Mouse (Mus musculus): ENCODE results near the gene Vars2. TPM values are rescaled to one million over a fixed set of nuclear protein-coding genes. Genes with fewer than 3 reads are reported as not detected.

Gene Vars2
- total and polyA plus RNA-seq, 2 experiments from 2014 or later: 12.6 to 46.8 TPM

GRCm38 (mm10) chr17:35705836-35706235 lies 38.4 kb upstream of the Vars2 start:
- Histone ChIP-seq H3K4me2 (ENCODE audit: low read depth, low read length) (no peak overlapping the region), H3K4me3 (ENCODE audit: low read length) (no peak overlapping the region), H3K9me3 (ENCODE audit: low read length) (no peaks in the 10 kb centered on the region), H3K36me3 (ENCODE audit: insufficient read depth, low read length) (no peaks in the 10 kb centered on the region), H3K4me1 (ENCODE audit: insufficient read depth, low read length) (peaks cover 19% of the 10 kb centered on the region; the same call in 1 of the 2 replicates), H3K27me3 (ENCODE audit: insufficient read depth, low read length) (no peaks in the 10 kb centered on the region), H3K27ac (peak overlapping the region; percentile 98; the same call in 1 of the 2 replicates), H3K9ac (replicated peaks; ENCODE audit: low read length) (no peak overlapping the region)
- 18% methylated on average over 4 of the region's 4 CpGs for WGBS
- peak; percentile 65 for TF ChIP-seq CTCF (IDR thresholded peaks at IDR 0.05; ENCODE audit: low read depth)
- peak; percentile 59 for DNase-seq (ENCODE audit: low spot score)
- no peak for ATAC-seq

GRCm38 (mm10) chr17:35704621-35705464 lies 37.5 kb upstream of the Vars2 start, which contains the start of gene Ddr1:
TSS of gene Ddr1 (minus strand) at chr17:35704621.
- H3K4me3 ChIP-seq (ENCODE audit: low read length): peak within 1 kb of the TSS; percentile 46
- ATAC-seq (peak; percentile 62), DNase-seq (ENCODE audit: low spot score) (peak; percentile 91)
- WGBS: 5% methylated on average over 19 of the region's 19 CpGs
- peak within 1 kb of the TSS; percentile 98 for H3K27ac ChIP-seq
- no peak for TF ChIP-seq CTCF (IDR thresholded peaks at IDR 0.05; ENCODE audit: low read depth)
- peaks cover 12% of the 10 kb centered on the region; the same call in 1 of the 2 replicates for H3K4me1 ChIP-seq (ENCODE audit: insufficient read depth, low read length)
- H3K9ac ChIP-seq (replicated peaks; ENCODE audit: low read length): peak within 1 kb of the TSS; percentile 88
- no peaks in the 10 kb centered on the region for H3K27me3 ChIP-seq (ENCODE audit: insufficient read depth, low read length)
- no peaks in the 10 kb centered on the region for H3K36me3 ChIP-seq (ENCODE audit: insufficient read depth, low read length)
- peak within 1 kb of the TSS; percentile 60 for H3K4me2 ChIP-seq (ENCODE audit: low read depth, low read length)
- no peaks in the 10 kb centered on the region for H3K9me3 ChIP-seq (ENCODE audit: low read length)

- H3K4me1 ChIP-seq (ENCODE audit: insufficient read depth, low read length): peaks cover 12% of the 10 kb centered on the region; the same call in 1 of the 2 replicates
- peak overlapping the region; percentile 46 for H3K4me3 ChIP-seq (ENCODE audit: low read length)
- peak overlapping the region; percentile 88 for H3K9ac ChIP-seq (replicated peaks; ENCODE audit: low read length)
- no peaks in the 10 kb centered on the region for H3K27me3 ChIP-seq (ENCODE audit: insufficient read depth, low read length)
- no peaks in the 10 kb centered on the region for H3K9me3 ChIP-seq (ENCODE audit: low read length)
- TF ChIP-seq CTCF (IDR thresholded peaks at IDR 0.05; ENCODE audit: low read depth): no peak
- 4% methylated on average over 14 of the region's 14 CpGs for WGBS
- H3K36me3 ChIP-seq (ENCODE audit: insufficient read depth, low read length): no peaks in the 10 kb centered on the region
- DNase-seq (ENCODE audit: low spot score) (peak; percentile 91), ATAC-seq (peak; percentile 70)
- peak overlapping the region; percentile 60 for H3K4me2 ChIP-seq (ENCODE audit: low read depth, low read length)
- peak overlapping the region; percentile 98 for H3K27ac ChIP-seq
Measured at GRCm38 (mm10) chr17:35703751-35704271, 36.4 kb upstream of the Vars2 start.

- H3K27me3 ChIP-seq (ENCODE audit: insufficient read depth, low read length): no peaks in the 10 kb centered on the region
- H3K9ac ChIP-seq (replicated peaks; ENCODE audit: low read length): peak overlapping the region; percentile 88
- H3K36me3 ChIP-seq (ENCODE audit: insufficient read depth, low read length): no peaks in the 10 kb centered on the region
- no peaks in the 10 kb centered on the region for H3K9me3 ChIP-seq (ENCODE audit: low read length)
- H3K4me1 ChIP-seq (ENCODE audit: insufficient read depth, low read length): peaks cover 19% of the 10 kb centered on the region
- H3K4me3 ChIP-seq (ENCODE audit: low read length): peak overlapping the region; percentile 76
- DNase-seq (ENCODE audit: low spot score) (peak; percentile 42), ATAC-seq (no peak)
- 8% methylated on average over 2 of the region's 2 CpGs for WGBS
- H3K27ac ChIP-seq: peak overlapping the region; percentile 98
- TF ChIP-seq CTCF (IDR thresholded peaks at IDR 0.05; ENCODE audit: low read depth): no peak
- H3K4me2 ChIP-seq (ENCODE audit: low read depth, low read length): peak overlapping the region; percentile 82
Measured at GRCm38 (mm10) chr17:35703065-35703464, 35.7 kb upstream of the Vars2 start.

- DNase-seq (ENCODE audit: low spot score) (peak; percentile 30), ATAC-seq (no peak)
- WGBS: 4% methylated on average over 4 of the region's 4 CpGs
- Histone ChIP-seq H3K4me1 (ENCODE audit: insufficient read depth, low read length) (peaks cover 21% of the 10 kb centered on the region), H3K9me3 (ENCODE audit: low read length) (no peaks in the 10 kb centered on the region), H3K27ac (peak overlapping the region; percentile 98), H3K27me3 (ENCODE audit: insufficient read depth, low read length) (no peaks in the 10 kb centered on the region), H3K4me2 (ENCODE audit: low read depth, low read length) (peak overlapping the region; percentile 82), H3K9ac (replicated peaks; ENCODE audit: low read length) (peak overlapping the region; percentile 88), H3K36me3 (ENCODE audit: insufficient read depth, low read length) (no peaks in the 10 kb centered on the region), H3K4me3 (ENCODE audit: low read length) (peak overlapping the region; percentile 76)
- 0 out of 2 replicates have a peak, but pooled peaks have one; percentile 13 for TF ChIP-seq CTCF (IDR thresholded peaks at IDR 0.05; ENCODE audit: low read depth)
Measured at GRCm38 (mm10) chr17:35702605-35703004, 35.2 kb upstream of the Vars2 start.

GRCm38 (mm10) chr17:35701978-35702461 lies 34.6 kb upstream of the Vars2 start:
- Histone ChIP-seq H3K4me2 (ENCODE audit: low read depth, low read length) (peak overlapping the region; percentile 82), H3K9ac (replicated peaks; ENCODE audit: low read length) (peak overlapping the region; percentile 88), H3K27me3 (ENCODE audit: insufficient read depth, low read length) (no peaks in the 10 kb centered on the region), H3K4me3 (ENCODE audit: low read length) (peak overlapping the region; percentile 76), H3K27ac (peak overlapping the region; percentile 98), H3K9me3 (ENCODE audit: low read length) (no peaks in the 10 kb centered on the region), H3K36me3 (ENCODE audit: insufficient read depth, low read length) (no peaks in the 10 kb centered on the region), H3K4me1 (ENCODE audit: insufficient read depth, low read length) (peaks cover 26% of the 10 kb centered on the region)
- 5% methylated on average over 16 of the region's 16 CpGs for WGBS
- ATAC-seq (no peak), DNase-seq (ENCODE audit: low spot score) (peak; percentile 43)
- TF ChIP-seq CTCF (IDR thresholded peaks at IDR 0.05; ENCODE audit: low read depth): no peak
